Mouse (Mus musculus) heart, adult 9 months (tissue): ENCODE data around the gene Mgat3.

Experiments used
- DNase-seq, 2 experiments: peaks; one replicate each; pipeline ENCODE4 v3.0.0; 2022; ENCODE audit warnings: low spot score in 2 of 2

Mgat3 gene

DNA sequence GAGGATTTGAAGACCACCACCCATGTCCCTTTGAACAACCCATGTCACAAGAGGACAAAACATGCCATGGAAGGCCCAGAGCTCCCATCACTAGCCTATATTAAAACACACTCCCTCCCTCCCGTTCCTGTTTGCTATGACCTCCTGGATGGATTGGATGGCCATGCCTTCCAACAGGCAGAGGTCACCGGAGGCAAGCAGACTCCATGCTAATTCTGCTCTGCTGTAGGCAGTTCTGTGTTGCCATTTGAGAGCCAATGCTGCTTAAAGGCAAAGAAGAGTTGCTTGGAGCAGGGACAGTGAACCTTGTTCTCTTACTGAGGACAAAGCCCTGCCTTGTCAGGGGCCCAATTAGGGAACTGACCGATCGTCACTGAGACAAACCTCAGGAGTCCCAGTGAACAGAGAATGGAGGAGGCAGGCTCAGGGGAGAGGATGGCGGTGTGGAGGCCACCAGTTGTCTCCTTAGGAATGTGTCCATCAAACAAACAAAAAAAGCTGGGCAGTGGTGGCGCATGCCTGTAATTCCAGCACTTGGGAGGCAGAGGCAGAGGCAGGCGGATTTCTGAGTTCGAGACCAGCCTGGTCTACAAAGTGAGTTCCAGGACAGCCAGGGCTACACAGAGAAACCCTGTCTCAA is 86.0 kb downstream of the Mgat3 start:
- no peak for DNase-seq

DNA sequence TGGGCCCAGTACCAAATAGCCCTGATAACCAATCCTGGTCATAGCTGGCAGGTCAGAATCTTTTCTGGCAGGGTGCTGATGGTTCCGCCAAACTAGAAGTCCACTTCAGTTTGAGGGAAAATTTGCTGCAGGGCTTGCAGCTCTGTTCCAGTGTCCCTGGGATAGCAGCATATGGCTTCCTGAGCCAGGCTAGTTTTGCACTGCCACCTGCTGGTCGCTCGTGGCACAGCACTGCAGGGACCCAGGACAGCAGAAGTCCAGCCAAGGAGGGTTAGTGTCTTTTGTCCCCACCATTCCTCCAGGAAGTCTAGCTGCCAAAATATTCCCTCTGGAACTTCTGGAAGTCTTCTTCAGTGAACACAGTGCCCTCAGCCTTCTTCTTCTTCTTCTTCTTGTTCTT is 87.2 kb downstream of the Mgat3 start:
- DNase-seq = peak; percentile 67 to 80

GRCm38 (mm10) chr15:80261100-80261499 is 87.6 kb downstream of the Mgat3 start:
- no peak for DNase-seq

- peak; percentile 78 to 85 for DNase-seq
Observed at GRCm38 (mm10) chr15:80263610-80264575, 90.4 kb downstream of the Mgat3 start, which contains the start of gene Rps19bp1. Rps19bp1 (minus strand) TSS chr15:80264315.
